Mouse (Mus musculus) kidney, adult 8-10 months (tissue): ENCODE results near the gene Papss2.

Source experiments
- DNase-seq, 2 experiments: peaks; one replicate each; pipeline ENCODE4 v3.0.0; 2022

Papss2 gene

GRCm38 (mm10) chr19:32713471-32713870 is 117.9 kb downstream of the Papss2 start:
- DNase-seq, result no peak

- DNase-seq, result peak; percentile 63 to 86
Observed at GRCm38 (mm10) chr19:32715201-32715600, 119.6 kb downstream of the Papss2 start.

GRCm38 (mm10) chr19:32715681-32716080 is 120.1 kb downstream of the Papss2 start:
- DNase-seq, result no peak
